Mouse (Mus musculus) C2C12 (cell line): ENCODE measurements around the gene Serpina3f.

ENCODE experiments used
- CEBPB ChIP-seq: IDR thresholded peaks from one replicate; pipeline ENCODE4 v1.6.1; 2011; ENCODE audit warnings: low read depth, mild to moderate bottlenecking, control low read depth, moderate library complexity
- CTCF ChIP-seq: IDR thresholded peaks from one replicate; pipeline ENCODE4 v1.5.1; 2011; ENCODE audit not compliant: control insufficient read depth, insufficient read depth, insufficient read length
- MYOG ChIP-seq: IDR thresholded peaks from one replicate; pipeline ENCODE4 v1.6.1; 2011; ENCODE audit not compliant: control insufficient read depth, insufficient read length; ENCODE audit errors: extremely low read depth
- USF1 ChIP-seq: IDR thresholded peaks from one replicate; pipeline ENCODE4 v1.6.1; 2011; ENCODE audit warnings: low read depth, mild to moderate bottlenecking, control low read depth, moderate library complexity

DNA sequence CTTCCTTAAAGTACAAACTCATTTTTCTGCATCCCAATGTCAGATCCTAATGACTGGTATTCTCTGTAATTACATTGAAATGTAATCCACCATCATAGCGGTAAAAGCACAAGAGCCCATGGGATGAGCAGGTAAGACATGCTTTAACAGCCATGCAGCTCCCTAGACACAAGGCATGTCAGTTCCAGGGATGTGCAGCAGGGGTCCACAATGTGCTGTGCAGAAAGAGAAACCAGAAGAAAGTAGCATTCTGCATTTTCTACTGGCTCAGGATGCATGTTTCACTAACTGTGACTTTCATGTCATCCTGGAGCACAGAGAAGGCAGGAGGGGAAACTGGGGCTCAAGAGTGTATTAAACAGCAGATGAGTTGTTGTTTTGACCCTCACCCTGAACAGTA lies 30.7 kb downstream of the Serpina3f start:
- TF ChIP-seq CTCF (no peak), MYOG (no peak), USF1 (no peak), CEBPB (no peak)
